ENCODE assay signal across 13 mouse cellular contexts in genomic region chr16:21608176-21608865, GRCm38 (mm10).
DNase-seq lines count a peak whose midpoint lies in the region; ATAC-seq and TF ChIP-seq lines count a peak whose summit lies in the region.
"Had no signal": no experiment of that assay in that cellular context is flagged by ENCODE, and none has a peak within 500 bp of the region (broad histone marks: within the 10 kb centered on the region; RNA-seq: fewer than 3 reads in every experiment).

No protein-coding gene starts in this region.

- H3K4me1 ChIP-seq in heart, embryonic 11.5 days (ENCODE audit: control insufficient read depth, insufficient read depth, low read length) = peaks cover 22% of the 10 kb centered on the region
- peaks cover 33% of the 10 kb centered on the region for H3K4me1 ChIP-seq in lung, embryonic 15.5 days
- H3K4me1 ChIP-seq in hindbrain, embryonic 15.5 days (replicated peaks) = peaks cover 19% of the 10 kb centered on the region; the same call in 1 of the 2 replicates
- H3K4me1 ChIP-seq in midbrain, postnatal 0 days (ENCODE audit: insufficient read depth, low read length) = no peaks in the 10 kb centered on the region
- H3K4me1 ChIP-seq: embryonic facial prominence, embryonic 12.5 days had no signal

- DNase-seq in heart, postnatal 36 days = no peak
- DNase-seq in lung, postnatal 25 days (ENCODE audit: low spot score) = no peak
- peak; percentile 63 for DNase-seq in midbrain, postnatal 0 days (ENCODE audit: low spot score)
- no peak for DNase-seq in retina, postnatal 1 day
- DNase-seq in thymus, postnatal 36 days = no peak
- DNase-seq: right cerebral cortex, postnatal 14 days had no signal

- peak overlapping the region; percentile 71 for H3K27ac ChIP-seq in heart, embryonic 11.5 days (ENCODE audit: low read depth, low read length)
- H3K27ac ChIP-seq in lung, embryonic 15.5 days = peak overlapping the region; percentile 32
- peak overlapping the region; percentile 39 for H3K27ac ChIP-seq in hindbrain, embryonic 15.5 days (replicated peaks)
- no peak overlapping the region for H3K27ac ChIP-seq in midbrain, postnatal 0 days (ENCODE audit: low read depth, low read length)
- H3K27ac ChIP-seq: embryonic facial prominence, embryonic 12.5 days; liver, embryonic 12.5 days had no signal

- intact Hi-C loops in heart, postnatal 36 days (cut with DNase I) = no loop called here

- no peaks in the 10 kb centered on the region for H3K27me3 ChIP-seq in heart, embryonic 11.5 days (ENCODE audit: control insufficient read depth, insufficient read depth, low read length)
- no peaks in the 10 kb centered on the region for H3K27me3 ChIP-seq in lung, embryonic 15.5 days
- H3K27me3 ChIP-seq in hindbrain, embryonic 15.5 days = no peaks in the 10 kb centered on the region
- no peaks in the 10 kb centered on the region for H3K27me3 ChIP-seq in midbrain, postnatal 0 days (ENCODE audit: insufficient read depth, low read length)
- H3K27me3 ChIP-seq: embryonic facial prominence, embryonic 12.5 days; liver, embryonic 12.5 days had no signal

- H3K36me3 ChIP-seq in heart, embryonic 11.5 days (ENCODE audit: control insufficient read depth, insufficient read depth, low read length) = no peaks in the 10 kb centered on the region
- no peaks in the 10 kb centered on the region for H3K36me3 ChIP-seq in lung, embryonic 15.5 days
- H3K36me3 ChIP-seq in hindbrain, embryonic 15.5 days = no peaks in the 10 kb centered on the region
- no peaks in the 10 kb centered on the region for H3K36me3 ChIP-seq in midbrain, postnatal 0 days (ENCODE audit: insufficient read depth, low read length)
- H3K36me3 ChIP-seq: embryonic facial prominence, embryonic 12.5 days; liver, embryonic 12.5 days had no signal

- H3K9me3 ChIP-seq in heart, embryonic 11.5 days (replicated peaks; ENCODE audit: control insufficient read depth, low read length) = no peaks in the 10 kb centered on the region
- H3K9me3 ChIP-seq in lung, embryonic 15.5 days = no peaks in the 10 kb centered on the region
- no peaks in the 10 kb centered on the region for H3K9me3 ChIP-seq in hindbrain, embryonic 15.5 days
- no peaks in the 10 kb centered on the region for H3K9me3 ChIP-seq in midbrain, postnatal 0 days (ENCODE audit: low read length)
- H3K9me3 ChIP-seq: embryonic facial prominence, embryonic 12.5 days; liver, embryonic 12.5 days had no signal

- 48% methylated on average over 10 of the region's 10 CpGs for WGBS in heart, embryonic 11.5 days (ENCODE audit: insufficient replicate concordance)
- 52% methylated on average over 10 of the region's 10 CpGs for WGBS in lung, embryonic 15.5 days
- 57% methylated on average over 10 of the region's 10 CpGs for WGBS in hindbrain, embryonic 15.5 days
- WGBS in midbrain, postnatal 0 days = 54% methylated on average over 10 of the region's 10 CpGs

- ATAC-seq in heart, embryonic 11.5 days (replicated peaks; ENCODE audit: insufficient number of reproducible peaks, low FRiP score, low TSS enrichment) = peak; percentile 39; the same call in 1 of the 2 replicates
- ATAC-seq in lung, embryonic 15.5 days (ENCODE audit: borderline replicate concordance, extremely low read depth, low FRiP score, low TSS enrichment) = peak; percentile 81
- ATAC-seq in hindbrain, embryonic 15.5 days (ENCODE audit: low FRiP score, low read depth) = peak; percentile 59
- no peak for ATAC-seq in midbrain, postnatal 0 days (ENCODE audit: low FRiP score)
- ATAC-seq: CD4-positive, CD25-positive, alpha-beta regulatory T cell, adult 4 months; inflammation-experienced regulatory T-cells, adult 6 months; liver, embryonic 12.5 days had no signal

- H3K9ac ChIP-seq in heart, embryonic 11.5 days (ENCODE audit: low read depth, low read length) = no peak overlapping the region
- no peak overlapping the region for H3K9ac ChIP-seq in lung, embryonic 15.5 days
- no peak overlapping the region for H3K9ac ChIP-seq in hindbrain, embryonic 15.5 days
- H3K9ac ChIP-seq in midbrain, postnatal 0 days (replicated peaks; ENCODE audit: low read length, poor library complexity, severe bottlenecking) = no peak overlapping the region
- H3K9ac ChIP-seq: embryonic facial prominence, embryonic 12.5 days; liver, embryonic 12.5 days had no signal

- no peak overlapping the region for H3K4me2 ChIP-seq in heart, embryonic 11.5 days
- H3K4me2 ChIP-seq in lung, embryonic 15.5 days = no peak overlapping the region
- no peak overlapping the region for H3K4me2 ChIP-seq in hindbrain, embryonic 15.5 days
- H3K4me2 ChIP-seq in midbrain, postnatal 0 days (ENCODE audit: low read depth, low read length, poor library complexity, severe bottlenecking) = no peak overlapping the region
- H3K4me2 ChIP-seq: embryonic facial prominence, embryonic 12.5 days; liver, embryonic 12.5 days had no signal

- no peak for TF ChIP-seq CTCF in midbrain, postnatal 0 days (IDR thresholded peaks at IDR 0.05)

- H3K4me3 ChIP-seq in heart, embryonic 11.5 days (ENCODE audit: low read depth, low read length) = no peak overlapping the region
- H3K4me3 ChIP-seq in lung, embryonic 15.5 days = no peak overlapping the region
- no peak overlapping the region for H3K4me3 ChIP-seq in hindbrain, embryonic 15.5 days
- no peak overlapping the region for H3K4me3 ChIP-seq in midbrain, postnatal 0 days (ENCODE audit: low read depth, low read length)
- H3K4me3 ChIP-seq: embryonic facial prominence, embryonic 12.5 days; liver, embryonic 12.5 days had no signal
